Mouse (Mus musculus): ENCODE measurements around the gene Gm5105. TPM values are rescaled to one million over a fixed set of nuclear protein-coding genes. Genes with fewer than 3 reads are reported as not detected.

Gene Gm5105
- polyA plus RNA-seq, 1 experiment from 2014 or later = not detected

- Histone ChIP-seq H3K27me3 (replicated peaks; ENCODE audit: low read depth, poor library complexity, severe bottlenecking) (peaks cover 5% of the 10 kb centered on the region), H3K27ac (replicated peaks) (peak within 1 kb of the TSS; percentile 75), H3K4me1 (peaks cover 33% of the 10 kb centered on the region), H3K9me3 (no peaks in the 10 kb centered on the region), H3K36me3 (replicated peaks) (no peaks in the 10 kb centered on the region), H3K4me3 (no peak within 1 kb of the TSS)
- DNase-seq (ENCODE audit: low spot score) = no peak
- 76% methylated on average over 33 of the region's 33 CpGs for WGBS
Observed at GRCm38 (mm10) chr3:138064732-138065645, 2.2 kb downstream of the Gm5105 start, which contains the start of gene 1110002E22Rik. 1110002E22Rik (plus strand) TSS chr3:138065052.

- Histone ChIP-seq H3K4me1 (peaks cover 25% of the 10 kb centered on the region), H3K27ac (replicated peaks) (no peak overlapping the region), H3K9me3 (no peaks in the 10 kb centered on the region), H3K4me3 (no peak overlapping the region), H3K27me3 (replicated peaks; ENCODE audit: low read depth, poor library complexity, severe bottlenecking) (peaks cover 5% of the 10 kb centered on the region; the same call in 1 of the 2 replicates), H3K36me3 (replicated peaks) (no peaks in the 10 kb centered on the region)
- DNase-seq (ENCODE audit: low spot score) = no peak
- 80% methylated on average over 14 of the region's 14 CpGs for WGBS
Observed at GRCm38 (mm10) chr3:138063731-138064329, 3.4 kb downstream of the Gm5105 start.

GRCm38 (mm10) chr3:138062673-138063072 lies 4.5 kb downstream of the Gm5105 start:
- no peak for DNase-seq (ENCODE audit: low spot score)
- H3K4me3 ChIP-seq = no peak overlapping the region
- H3K27me3 ChIP-seq (replicated peaks; ENCODE audit: low read depth, poor library complexity, severe bottlenecking) = peaks cover 5% of the 10 kb centered on the region; the same call in 1 of the 2 replicates
- no peaks in the 10 kb centered on the region for H3K36me3 ChIP-seq (replicated peaks)
- H3K27ac ChIP-seq (replicated peaks) = no peak overlapping the region
- 90% methylated on average over 4 of the region's 4 CpGs for WGBS
- H3K4me1 ChIP-seq = peaks cover 25% of the 10 kb centered on the region
- no peaks in the 10 kb centered on the region for H3K9me3 ChIP-seq

- H3K36me3 ChIP-seq (replicated peaks) = no peaks in the 10 kb centered on the region
- H3K4me3 ChIP-seq = no peak overlapping the region
- 91% methylated on average over 9 of the region's 9 CpGs for WGBS
- H3K9me3 ChIP-seq = no peaks in the 10 kb centered on the region
- H3K4me1 ChIP-seq = peaks cover 24% of the 10 kb centered on the region
- no peak for DNase-seq (ENCODE audit: low spot score)
- H3K27ac ChIP-seq (replicated peaks) = no peak overlapping the region
- H3K27me3 ChIP-seq (replicated peaks; ENCODE audit: low read depth, poor library complexity, severe bottlenecking) = peaks cover 5% of the 10 kb centered on the region; the same call in 1 of the 2 replicates
Observed at GRCm38 (mm10) chr3:138061205-138061911, 5.8 kb downstream of the Gm5105 start.

GRCm38 (mm10) chr3:138060429-138060828 lies 6.8 kb downstream of the Gm5105 start:
- WGBS = 94% methylated on average over 7 of the region's 7 CpGs
- 0 out of 2 replicates have a peak, but pooled peaks cover 5% of the 10 kb centered on the region for H3K27me3 ChIP-seq (replicated peaks; ENCODE audit: low read depth, poor library complexity, severe bottlenecking)
- H3K27ac ChIP-seq (replicated peaks) = no peak overlapping the region
- H3K4me1 ChIP-seq = peaks cover 14% of the 10 kb centered on the region
- DNase-seq (ENCODE audit: low spot score) = no peak
- H3K36me3 ChIP-seq (replicated peaks) = no peaks in the 10 kb centered on the region
- no peak overlapping the region for H3K4me3 ChIP-seq
- H3K9me3 ChIP-seq = no peaks in the 10 kb centered on the region

GRCm38 (mm10) chr3:138058226-138058625 lies 9.0 kb downstream of the Gm5105 start:
- peaks cover 5% of the 10 kb centered on the region for H3K4me1 ChIP-seq
- H3K4me3 ChIP-seq = no peak overlapping the region
- H3K36me3 ChIP-seq (replicated peaks) = no peaks in the 10 kb centered on the region
- no peak for DNase-seq (ENCODE audit: low spot score)
- no peaks in the 10 kb centered on the region for H3K9me3 ChIP-seq
- H3K27me3 ChIP-seq (replicated peaks; ENCODE audit: low read depth, poor library complexity, severe bottlenecking) = no peaks in the 10 kb centered on the region
- 44% methylated on average over 4 of the region's 4 CpGs for WGBS
- H3K27ac ChIP-seq (replicated peaks) = no peak overlapping the region

- no peaks in the 10 kb centered on the region for H3K9me3 ChIP-seq
- WGBS = 78% methylated on average over 7 of the region's 7 CpGs
- H3K27me3 ChIP-seq (replicated peaks; ENCODE audit: low read depth, poor library complexity, severe bottlenecking) = no peaks in the 10 kb centered on the region
- H3K27ac ChIP-seq (replicated peaks) = no peak overlapping the region
- no peak overlapping the region for H3K4me3 ChIP-seq
- H3K4me1 ChIP-seq = peaks cover 5% of the 10 kb centered on the region
- DNase-seq (ENCODE audit: low spot score) = no peak
- no peaks in the 10 kb centered on the region for H3K36me3 ChIP-seq (replicated peaks)
Observed at GRCm38 (mm10) chr3:138056976-138057375, 10.2 kb downstream of the Gm5105 start.

GRCm38 (mm10) chr3:138053969-138054368 lies 13.2 kb downstream of the Gm5105 start:
- no peak for DNase-seq (ENCODE audit: low spot score)
- Histone ChIP-seq H3K27me3 (replicated peaks; ENCODE audit: low read depth, poor library complexity, severe bottlenecking) (no peaks in the 10 kb centered on the region), H3K4me1 (peaks cover 5% of the 10 kb centered on the region), H3K9me3 (no peaks in the 10 kb centered on the region), H3K4me3 (no peak overlapping the region), H3K36me3 (replicated peaks) (no peaks in the 10 kb centered on the region), H3K27ac (replicated peaks) (peak overlapping the region; percentile 16; the same call in 1 of the 2 replicates)
- WGBS = 38% methylated on average over 4 of the region's 4 CpGs

- 77% methylated on average over 3 of the region's 3 CpGs for WGBS
- Histone ChIP-seq H3K9me3 (no peaks in the 10 kb centered on the region), H3K27me3 (replicated peaks; ENCODE audit: low read depth, poor library complexity, severe bottlenecking) (no peaks in the 10 kb centered on the region), H3K36me3 (replicated peaks) (no peaks in the 10 kb centered on the region), H3K4me1 (peaks cover 5% of the 10 kb centered on the region), H3K27ac (replicated peaks) (no peak overlapping the region), H3K4me3 (no peak overlapping the region)
- DNase-seq (ENCODE audit: low spot score) = no peak
Observed at GRCm38 (mm10) chr3:138051431-138051830, 15.8 kb downstream of the Gm5105 start.

GRCm38 (mm10) chr3:138050772-138051171 lies 16.4 kb downstream of the Gm5105 start:
- Histone ChIP-seq H3K4me3 (no peak overlapping the region), H3K27me3 (replicated peaks; ENCODE audit: low read depth, poor library complexity, severe bottlenecking) (no peaks in the 10 kb centered on the region), H3K36me3 (replicated peaks) (no peaks in the 10 kb centered on the region), H3K27ac (replicated peaks) (no peak overlapping the region), H3K4me1 (peaks cover 5% of the 10 kb centered on the region), H3K9me3 (no peaks in the 10 kb centered on the region)
- no peak for DNase-seq (ENCODE audit: low spot score)
- WGBS = 89% methylated on average over 11 of the region's 11 CpGs

GRCm38 (mm10) chr3:138049555-138049954 lies 17.6 kb downstream of the Gm5105 start:
- peaks cover 5% of the 10 kb centered on the region for H3K4me1 ChIP-seq
- no peak overlapping the region for H3K27ac ChIP-seq (replicated peaks)

GRCm38 (mm10) chr3:138043316-138043715 lies 23.9 kb downstream of the Gm5105 start:
- Histone ChIP-seq H3K4me3 (no peak overlapping the region), H3K27me3 (replicated peaks; ENCODE audit: low read depth, poor library complexity, severe bottlenecking) (no peaks in the 10 kb centered on the region), H3K27ac (replicated peaks) (no peak overlapping the region), H3K9me3 (no peaks in the 10 kb centered on the region), H3K36me3 (replicated peaks) (no peaks in the 10 kb centered on the region), H3K4me1 (0 out of 2 replicates have a peak, but pooled peaks cover 4% of the 10 kb centered on the region)
- no peak for DNase-seq (ENCODE audit: low spot score)
- WGBS = 88% methylated on average over 7 of the region's 7 CpGs

More at GRCm38 (mm10) chr3:138049555-138049954, 17.6 kb downstream of the Gm5105 start:
- H3K9me3 ChIP-seq = no peaks in the 10 kb centered on the region
- DNase-seq (ENCODE audit: low spot score) = no peak
- no peak overlapping the region for H3K4me3 ChIP-seq
- H3K27me3 ChIP-seq (replicated peaks; ENCODE audit: low read depth, poor library complexity, severe bottlenecking) = no peaks in the 10 kb centered on the region
- no peaks in the 10 kb centered on the region for H3K36me3 ChIP-seq (replicated peaks)
- WGBS = 82% methylated on average over 6 of the region's 6 CpGs

Data from embryonic facial prominence, embryonic 10.5 days (tissue).